In the genomic region with DNA sequence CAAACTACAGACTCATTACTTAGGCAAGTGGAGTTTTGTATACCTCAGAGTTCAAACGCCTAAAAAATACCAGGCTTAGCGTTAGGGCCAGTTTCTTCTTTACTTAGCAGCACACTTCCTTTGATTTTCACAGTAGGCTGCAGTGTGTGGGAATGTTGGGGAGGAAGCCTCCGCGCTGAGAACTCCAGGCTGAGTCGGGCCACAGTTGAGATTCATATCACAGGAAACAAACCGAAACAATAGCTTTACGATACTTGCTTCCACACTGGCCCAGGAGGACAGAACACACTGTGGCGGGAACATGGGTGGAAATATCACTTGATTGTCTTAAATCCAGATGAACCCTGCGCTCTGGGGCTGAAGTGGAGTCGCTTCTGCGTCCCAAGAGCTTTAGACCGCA, we compare ENCODE assay signal across 10 mouse cellular contexts. TPM values are rescaled to one million over a fixed set of nuclear protein-coding genes. Genes with fewer than 3 reads are reported as not detected.
DNase-seq lines count a peak whose midpoint lies in the region; ATAC-seq and TF ChIP-seq lines count a peak whose summit lies in the region.
"Had no signal": no experiment of that assay in that cellular context is flagged by ENCODE, and none has a peak within 500 bp of the region (broad histone marks: within the 10 kb centered on the region; RNA-seq: fewer than 3 reads in every experiment).

No protein-coding gene starts in this region.

- H3K4me1 ChIP-seq in midbrain, postnatal 0 days (ENCODE audit: insufficient read depth, low read length), result no peaks in the 10 kb centered on the region
- no peaks in the 10 kb centered on the region for H3K4me1 ChIP-seq in midbrain, embryonic 14.5 days (ENCODE audit: control insufficient read depth, insufficient read depth, low read length)
- H3K4me1 ChIP-seq in stomach, postnatal 0 days (replicated peaks; ENCODE audit: control insufficient read depth, insufficient read depth), result no peaks in the 10 kb centered on the region

- no peaks in the 10 kb centered on the region for H3K9me3 ChIP-seq in midbrain, postnatal 0 days (ENCODE audit: low read length)
- H3K9me3 ChIP-seq in midbrain, embryonic 14.5 days (ENCODE audit: control insufficient read depth, low read length), result no peaks in the 10 kb centered on the region
- H3K9me3 ChIP-seq in stomach, postnatal 0 days (ENCODE audit: control insufficient read depth, low read length), result no peaks in the 10 kb centered on the region

- H3K27ac ChIP-seq in gastrocnemius, adult 2 months, result peak overlapping the region; percentile 89
- 0 out of 2 replicates have a peak overlapping the region, but pooled peaks have one; percentile 1 for H3K27ac ChIP-seq in midbrain, postnatal 0 days (ENCODE audit: low read depth, low read length)
- H3K27ac ChIP-seq in midbrain, embryonic 14.5 days (replicated peaks; ENCODE audit: low read depth, low read length), result no peak overlapping the region
- peak overlapping the region; percentile 65; the same call in 1 of the 2 replicates for H3K27ac ChIP-seq in stomach, postnatal 0 days (replicated peaks)

- no peak for TF ChIP-seq EP300 in stomach, postnatal 0 days (optimal IDR thresholded peaks at IDR 0.05)

- no peaks in the 10 kb centered on the region for H3K36me3 ChIP-seq in midbrain, postnatal 0 days (ENCODE audit: insufficient read depth, low read length)
- H3K36me3 ChIP-seq in midbrain, embryonic 14.5 days (ENCODE audit: control insufficient read depth, insufficient read depth, low read length), result no peaks in the 10 kb centered on the region
- no peaks in the 10 kb centered on the region; the same call in 1 of the 2 replicates for H3K36me3 ChIP-seq in stomach, postnatal 0 days (ENCODE audit: control insufficient read depth, insufficient read depth, low read length)

- DNase-seq in gastrocnemius, adult 2 months, result no peak
- DNase-seq in gastrocnemius, postnatal 14 days, result no peak
- DNase-seq in midbrain, postnatal 0 days (ENCODE audit: low spot score), result no peak
- DNase-seq in midbrain, embryonic 14.5 days, result no peak
- DNase-seq in kidney, postnatal 4 days, result peak; percentile 25 to 41
- DNase-seq in stomach, postnatal 0 days (ENCODE audit: low spot score), result no peak
- no peak for DNase-seq in ovary, postnatal 14 days (ENCODE audit: low spot score)
- DNase-seq in gastrocnemius, postnatal 36 days, result no peak
- DNase-seq: retina, postnatal 1 day had no signal

- no peak overlapping the region for H3K9ac ChIP-seq in midbrain, postnatal 0 days (replicated peaks; ENCODE audit: low read length, poor library complexity, severe bottlenecking)
- H3K9ac ChIP-seq in midbrain, embryonic 14.5 days (replicated peaks; ENCODE audit: low read length), result no peak overlapping the region
- no peak overlapping the region for H3K9ac ChIP-seq in stomach, postnatal 0 days (ENCODE audit: low read length)

- TF ChIP-seq CTCF in gastrocnemius, adult 2 months (IDR thresholded peaks at IDR 0.05), result no peak
- TF ChIP-seq CTCF in midbrain, postnatal 0 days (IDR thresholded peaks at IDR 0.05), result no peak
- TF ChIP-seq CTCF in stomach, postnatal 0 days (IDR thresholded peaks at IDR 0.05; ENCODE audit: low read depth), result no peak

- no peak for ATAC-seq in midbrain, postnatal 0 days (ENCODE audit: low FRiP score)
- ATAC-seq in midbrain, embryonic 14.5 days (ENCODE audit: low FRiP score, low TSS enrichment), result no peak
- no peak for ATAC-seq in stomach, postnatal 0 days (ENCODE audit: low FRiP score, low TSS enrichment)
- ATAC-seq: midbrain, embryonic 16.5 days had no signal

- WGBS in midbrain, postnatal 0 days, result 73% methylated on average over 12 of the region's 12 CpGs
- WGBS in midbrain, embryonic 14.5 days, result 77% methylated on average over 12 of the region's 12 CpGs
- 54% methylated on average over 12 of the region's 12 CpGs for WGBS in stomach, postnatal 0 days

- peak overlapping the region; percentile 50 for H3K4me3 ChIP-seq in gastrocnemius, adult 2 months
- H3K4me3 ChIP-seq in midbrain, postnatal 0 days (ENCODE audit: low read depth, low read length), result no peak overlapping the region
- no peak overlapping the region for H3K4me3 ChIP-seq in midbrain, embryonic 14.5 days (replicated peaks; ENCODE audit: low read depth, low read length)
- no peak overlapping the region for H3K4me3 ChIP-seq in stomach, postnatal 0 days (ENCODE audit: low read depth, low read length)

- H3K27me3 ChIP-seq in midbrain, postnatal 0 days (ENCODE audit: insufficient read depth, low read length), result no peaks in the 10 kb centered on the region
- H3K27me3 ChIP-seq in midbrain, embryonic 14.5 days (ENCODE audit: control insufficient read depth, insufficient read depth, low read length), result no peaks in the 10 kb centered on the region
- H3K27me3 ChIP-seq in stomach, postnatal 0 days (ENCODE audit: control insufficient read depth, insufficient read depth, low read length), result no peaks in the 10 kb centered on the region

- intact Hi-C loops in gastrocnemius, adult 2 months (cut with DNase I), result no loop called here
- intact Hi-C loops in gastrocnemius, postnatal 14 days (cut with DNase I; ENCODE audit: low total_unique reads), result loop anchor here (10.0 kb wide), 1 partner anchor 46 kb away; the partner anchor contains the start of gene Epas1
- intact Hi-C loops in gastrocnemius, postnatal 36 days (cut with DNase I), result no loop called here

- H3K4me2 ChIP-seq in midbrain, postnatal 0 days (ENCODE audit: low read depth, low read length, poor library complexity, severe bottlenecking), result no peak overlapping the region
- no peak overlapping the region for H3K4me2 ChIP-seq in midbrain, embryonic 14.5 days (ENCODE audit: low read length)
- no peak overlapping the region for H3K4me2 ChIP-seq in stomach, postnatal 0 days (replicated peaks; ENCODE audit: low read depth)

RNA-seq across cellular contexts. Expression of gene Epas1, which starts 47.0 kb away (rescaled TPM):
- total RNA-seq in gastrocnemius, adult 2 months (2021), result 100 to 1,000 TPM in 1 of 2 experiments, 10 to 100 TPM in 1; 96.6 to 127 TPM
- 100 to 1,000 TPM in 1 of 2 experiments, 10 to 100 TPM in 1; 91.8 to 114 TPM for total RNA-seq in gastrocnemius, postnatal 14 days (2021)
- total RNA-seq in midbrain, postnatal 0 days (2014; rRNA removed), result 17.5 and 21.5 TPM in 2 replicates
- polyA plus RNA-seq in midbrain, postnatal 0 days (2015; fragmentation: Nextera tagmentation; extraction: Ambion mirVana), result 6.0 and 6.3 TPM in 2 replicates
- 4.8 and 9.8 TPM in 2 replicates for polyA plus RNA-seq in midbrain, embryonic 14.5 days (2014; fragmentation: Nextera tagmentation; extraction: Ambion mirVana)
- 4.7 and 5.5 TPM in 2 replicates for polyA plus RNA-seq in stomach, postnatal 0 days (2015; fragmentation: Nextera tagmentation; extraction: Ambion mirVana)
- 100 to 1,000 TPM in 1 of 2 experiments, 10 to 100 TPM in 1; 94.9 to 100 TPM for total RNA-seq in gastrocnemius, postnatal 36 days (2021)

Comparison
In these comparisons a context has a peak if more than half of its experiments do, and no peak if none do; other contexts are left out.
1. DNase-seq: peak in kidney, postnatal 4 days (2 of 2); none in gastrocnemius, adult 2 months (single experiment), gastrocnemius, postnatal 14 days (single experiment), midbrain, postnatal 0 days (single experiment), midbrain, embryonic 14.5 days (single experiment), stomach, postnatal 0 days (single experiment), ovary, postnatal 14 days (single experiment) and gastrocnemius, postnatal 36 days (0 of 2).